Mouse (Mus musculus) neural tube, embryonic 11.5 days (tissue): Measurements from ENCODE around the gene Tmem115. TPM values are rescaled to one million over a fixed set of nuclear protein-coding genes. Genes with fewer than 3 reads are reported as not detected.

Experiments used
- ATAC-seq: fragments of 200-750 bp; cut with Nextera tagmentation; 2 replicates; pipeline ENCODE4 v1.8.0; 2017; ENCODE audit warnings: moderate number of reproducible peaks, mild to moderate bottlenecking, moderate TSS enrichment, moderate library complexity; ENCODE audit not compliant: insufficient read depth, low FRiP score, low TSS enrichment
- DNase-seq: peaks from one replicate; pipeline ENCODE4 v3.0.0-alpha.2; 2015; ENCODE audit warnings: low spot score
- H3K27ac ChIP-seq: fragments of 300-500 bp; sonication (generic); 2 replicates; pipeline ENCODE4 v1.5.1; 2014; ENCODE audit warnings: low read depth, mild to moderate bottlenecking, low read length
- H3K27me3 ChIP-seq: fragments of 300-500 bp; sonication (generic); 2 replicates; pipeline ENCODE4 v1.6.1; 2014; ENCODE audit warnings: mild to moderate bottlenecking, low read length, mixed read lengths; ENCODE audit not compliant: control insufficient read depth, insufficient read depth
- H3K36me3 ChIP-seq: fragments of 300-500 bp; sonication (generic); 2 replicates; pipeline ENCODE4 v1.6.1; 2014; ENCODE audit warnings: mild to moderate bottlenecking, low read length, moderate library complexity, mixed read lengths; ENCODE audit not compliant: control insufficient read depth, insufficient read depth
- H3K4me1 ChIP-seq: fragments of 300-500 bp; sonication (generic); 2 replicates; pipeline ENCODE4 v1.6.1; 2014; ENCODE audit warnings: low read length, mixed read lengths; ENCODE audit not compliant: control insufficient read depth, insufficient read depth
- H3K4me2 ChIP-seq: fragments of 300-500 bp; sonication (generic); 2 replicates; pipeline ENCODE4 v1.6.1; 2014; ENCODE audit warnings: low read depth, mild to moderate bottlenecking, moderate library complexity
- H3K4me3 ChIP-seq: fragments of 300-500 bp; sonication (generic); 2 replicates; pipeline ENCODE4 v1.5.1; 2014; ENCODE audit warnings: low read depth, low read length
- H3K9ac ChIP-seq: fragments of 300-500 bp; sonication (generic); 2 replicates; pipeline ENCODE4 v1.6.1; 2014; ENCODE audit warnings: mild to moderate bottlenecking, low read length
- H3K9me3 ChIP-seq: fragments of 300-500 bp; sonication (generic); 2 replicates; pipeline ENCODE4 v1.6.1; 2016; ENCODE audit warnings: low read length; ENCODE audit not compliant: control insufficient read depth
- WGBS: fragments of 180-500 bp; shearing (Covaris S2); extraction: QIAGEN DNeasy Blood & Tissue Kit; methylation state at CpG from one replicate; pipeline ENCODE4 v1.1.7; 2014; 5-methylcytosine and 5-hydroxymethylcytosine counted together
- polyA plus RNA-seq: library from polyadenylated mRNA; unstranded; fragments of >200 nt; fragmentation: Nextera tagmentation; extraction: Ambion mirVana; gene quantifications from 2 replicates; pipeline ENCODE4 v1.2.1, GENCODE M21; 2014

The Tmem115 gene
- polyA plus RNA-seq, 1 experiment from 2014 or later, result 47.0 TPM

GRCm38 (mm10) chr9:107544196-107544700, 10.5 kb downstream of the Tmem115 start:
- Histone ChIP-seq H3K27me3 (no peaks in the 10 kb centered on the region), H3K9me3 (no peaks in the 10 kb centered on the region), H3K4me3 (no peak overlapping the region), H3K9ac (no peak overlapping the region), H3K4me1 (peaks cover 22% of the 10 kb centered on the region), H3K4me2 (no peak overlapping the region), H3K36me3 (peaks cover 8% of the 10 kb centered on the region), H3K27ac (no peak overlapping the region)
- no peak for ATAC-seq
- WGBS, result 95% methylated on average over 17 of the region's 17 CpGs
- no peak for DNase-seq

GRCm38 (mm10) chr9:107544729-107545128, 11.0 kb downstream of the Tmem115 start:
- peaks cover 1% of the 10 kb centered on the region; the same call in 1 of the 2 replicates for H3K27me3 ChIP-seq
- no peak overlapping the region for H3K9ac ChIP-seq
- no peaks in the 10 kb centered on the region for H3K9me3 ChIP-seq
- H3K4me3 ChIP-seq, result no peak overlapping the region
- H3K27ac ChIP-seq, result no peak overlapping the region
- H3K36me3 ChIP-seq, result peaks cover 3% of the 10 kb centered on the region
- no peak for DNase-seq
- WGBS, result 92% methylated on average over 12 of the region's 12 CpGs
- ATAC-seq, result no peak
- H3K4me2 ChIP-seq, result no peak overlapping the region
- peaks cover 22% of the 10 kb centered on the region for H3K4me1 ChIP-seq

- no peak overlapping the region for H3K4me2 ChIP-seq
- H3K36me3 ChIP-seq, result peaks cover 2% of the 10 kb centered on the region; the same call in 1 of the 2 replicates
- H3K27me3 ChIP-seq, result peaks cover 6% of the 10 kb centered on the region
- DNase-seq (no peak), ATAC-seq (no peak)
- no peak overlapping the region for H3K9ac ChIP-seq
- peaks cover 22% of the 10 kb centered on the region for H3K4me1 ChIP-seq
- WGBS, result 83% methylated on average over 10 of the region's 10 CpGs
- no peak overlapping the region for H3K27ac ChIP-seq
- no peak overlapping the region for H3K4me3 ChIP-seq
- H3K9me3 ChIP-seq, result no peaks in the 10 kb centered on the region
These were observed 11.5 kb downstream of the Tmem115 start for GRCm38 (mm10) chr9:107545199-107545598.

GRCm38 (mm10) chr9:107545602-107546001, 11.9 kb downstream of the Tmem115 start:
- Histone ChIP-seq H3K27ac (no peak overlapping the region), H3K9me3 (no peaks in the 10 kb centered on the region), H3K9ac (no peak overlapping the region), H3K4me1 (peaks cover 22% of the 10 kb centered on the region), H3K4me2 (no peak overlapping the region), H3K36me3 (peaks cover 2% of the 10 kb centered on the region; the same call in 1 of the 2 replicates), H3K27me3 (peaks cover 10% of the 10 kb centered on the region), H3K4me3 (no peak overlapping the region)
- ATAC-seq, result no peak
- peak; percentile 80 for DNase-seq
- 4% methylated on average over 3 of the region's 3 CpGs for WGBS

GRCm38 (mm10) chr9:107547026-107547425, 13.3 kb downstream of the Tmem115 start, which contains the start of gene Zmynd10:
Zmynd10 (plus strand) TSS chr9:107547298.
- H3K9me3 ChIP-seq, result no peaks in the 10 kb centered on the region
- H3K36me3 ChIP-seq, result peaks cover 2% of the 10 kb centered on the region; the same call in 1 of the 2 replicates
- H3K9ac ChIP-seq, result no peak within 1 kb of the TSS
- peak within 1 kb of the TSS; percentile 29 for H3K4me2 ChIP-seq
- peaks cover 28% of the 10 kb centered on the region for H3K4me1 ChIP-seq
- H3K27ac ChIP-seq, result no peak within 1 kb of the TSS
- ATAC-seq, result peak; percentile 52
- no peak within 1 kb of the TSS for H3K4me3 ChIP-seq
- peak; percentile 88 for DNase-seq
- H3K27me3 ChIP-seq, result peaks cover 24% of the 10 kb centered on the region
- WGBS, result 4% methylated on average over 20 of the region's 20 CpGs

- Histone ChIP-seq H3K9ac (no peak overlapping the region), H3K4me2 (no peak overlapping the region), H3K27ac (no peak overlapping the region), H3K36me3 (peaks cover 2% of the 10 kb centered on the region; the same call in 1 of the 2 replicates), H3K4me3 (no peak overlapping the region), H3K27me3 (peaks cover 29% of the 10 kb centered on the region), H3K4me1 (peaks cover 21% of the 10 kb centered on the region), H3K9me3 (no peaks in the 10 kb centered on the region)
- WGBS, result 88% methylated on average over 5 of the region's 5 CpGs
- DNase-seq (no peak), ATAC-seq (no peak)
These were observed 14.2 kb downstream of the Tmem115 start for GRCm38 (mm10) chr9:107547957-107548356.

- peaks cover 26% of the 10 kb centered on the region for H3K4me1 ChIP-seq
- H3K9me3 ChIP-seq, result no peaks in the 10 kb centered on the region
- ATAC-seq, result no peak
- peaks cover 2% of the 10 kb centered on the region; the same call in 1 of the 2 replicates for H3K36me3 ChIP-seq
- no peak overlapping the region for H3K4me3 ChIP-seq
- no peak overlapping the region for H3K27ac ChIP-seq
- H3K4me2 ChIP-seq, result no peak overlapping the region
- no peak overlapping the region for H3K9ac ChIP-seq
- peaks cover 30% of the 10 kb centered on the region for H3K27me3 ChIP-seq
- DNase-seq, result no peak
- WGBS, result 88% methylated on average over 10 of the region's 10 CpGs
These were observed 15.1 kb downstream of the Tmem115 start for GRCm38 (mm10) chr9:107548820-107549219.

- Histone ChIP-seq H3K27ac (no peak overlapping the region), H3K27me3 (peaks cover 30% of the 10 kb centered on the region), H3K4me2 (no peak overlapping the region), H3K36me3 (peaks cover 2% of the 10 kb centered on the region; the same call in 1 of the 2 replicates), H3K4me3 (no peak overlapping the region), H3K9me3 (no peaks in the 10 kb centered on the region), H3K9ac (no peak overlapping the region), H3K4me1 (peaks cover 27% of the 10 kb centered on the region)
- ATAC-seq (no peak), DNase-seq (no peak)
- WGBS, result 91% methylated on average over 20 of the region's 20 CpGs
These were observed 15.7 kb downstream of the Tmem115 start for GRCm38 (mm10) chr9:107549297-107550074.
